Mouse (Mus musculus): ENCODE results near the gene Rpl19. TPM values are rescaled to one million over a fixed set of nuclear protein-coding genes. Genes with fewer than 3 reads are reported as not detected.
A peak's percentile ranks its signal among the peaks of the same experiment; 100 is the strongest.

Gene Rpl19
- total and polyA plus RNA-seq, 2 experiments from 2014 or later = 462 to 673 TPM

DNA sequence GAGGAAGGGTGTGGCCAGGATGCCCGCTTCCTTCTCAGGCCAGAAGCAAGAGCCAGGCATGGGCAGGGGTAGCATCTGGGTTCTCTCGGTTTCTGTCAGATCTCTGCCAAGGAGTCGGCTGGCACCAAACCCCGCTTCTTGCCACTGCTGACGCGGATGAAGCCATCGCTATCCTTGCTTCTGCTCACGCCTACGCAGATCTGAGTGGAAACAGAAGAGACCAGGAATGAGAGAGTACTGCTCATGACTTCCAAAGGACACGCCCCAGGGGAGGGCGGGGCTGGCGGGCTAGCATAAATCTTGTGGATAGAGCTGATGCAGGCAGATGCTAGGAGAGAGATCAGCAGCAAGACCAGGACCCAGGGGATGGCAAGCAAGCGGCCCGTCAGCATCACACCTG lies 11.4 kb downstream of the Rpl19 start:
- Histone ChIP-seq H3K4me1 (ENCODE audit: insufficient read depth, low read length) (peaks cover 7% of the 10 kb centered on the region), H3K9ac (replicated peaks; ENCODE audit: low read length) (no peak overlapping the region), H3K9me3 (ENCODE audit: low read length) (no peaks in the 10 kb centered on the region), H3K27ac (no peak overlapping the region), H3K4me3 (ENCODE audit: low read length) (no peak overlapping the region), H3K36me3 (ENCODE audit: insufficient read depth, low read length) (no peaks in the 10 kb centered on the region), H3K27me3 (ENCODE audit: insufficient read depth, low read length) (no peaks in the 10 kb centered on the region), H3K4me2 (ENCODE audit: low read depth, low read length) (no peak overlapping the region)
- TF ChIP-seq CTCF (IDR thresholded peaks at IDR 0.05; ENCODE audit: low read depth) = no peak
- WGBS = 53% methylated on average over 14 of the region's 14 CpGs
- DNase-seq (ENCODE audit: low spot score) (no peak), ATAC-seq (no peak)

DNA sequence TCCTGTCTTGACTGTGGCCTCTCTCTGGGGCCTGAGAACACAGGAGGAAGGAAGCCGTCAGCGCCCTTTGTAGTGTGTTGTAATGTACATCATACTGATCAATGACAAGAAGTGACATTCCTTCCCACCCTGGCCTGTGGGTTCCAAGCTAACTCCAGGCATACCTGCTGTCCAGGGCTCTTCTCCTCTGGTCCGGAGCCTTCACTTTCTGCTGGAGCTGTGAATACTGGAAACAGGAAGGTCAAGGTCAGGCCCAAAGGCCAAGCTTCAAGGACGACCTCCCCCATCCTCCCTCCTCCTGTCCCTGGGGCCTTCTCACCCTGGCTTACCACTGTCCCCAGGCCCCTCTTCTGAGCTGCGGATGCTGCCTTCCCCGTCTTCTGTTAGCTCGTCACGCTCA lies 14.5 kb downstream of the Rpl19 start:
- DNase-seq (ENCODE audit: low spot score) (no peak), ATAC-seq (no peak)
- Histone ChIP-seq H3K4me1 (ENCODE audit: insufficient read depth, low read length) (peaks cover 3% of the 10 kb centered on the region), H3K27me3 (ENCODE audit: insufficient read depth, low read length) (no peaks in the 10 kb centered on the region), H3K4me2 (ENCODE audit: low read depth, low read length) (no peak overlapping the region), H3K9me3 (ENCODE audit: low read length) (no peaks in the 10 kb centered on the region), H3K4me3 (ENCODE audit: low read length) (no peak overlapping the region), H3K36me3 (ENCODE audit: insufficient read depth, low read length) (no peaks in the 10 kb centered on the region), H3K27ac (no peak overlapping the region), H3K9ac (replicated peaks; ENCODE audit: low read length) (no peak overlapping the region)
- WGBS = 75% methylated on average over 8 of the region's 8 CpGs
- no peak for TF ChIP-seq CTCF (IDR thresholded peaks at IDR 0.05; ENCODE audit: low read depth)

DNA sequence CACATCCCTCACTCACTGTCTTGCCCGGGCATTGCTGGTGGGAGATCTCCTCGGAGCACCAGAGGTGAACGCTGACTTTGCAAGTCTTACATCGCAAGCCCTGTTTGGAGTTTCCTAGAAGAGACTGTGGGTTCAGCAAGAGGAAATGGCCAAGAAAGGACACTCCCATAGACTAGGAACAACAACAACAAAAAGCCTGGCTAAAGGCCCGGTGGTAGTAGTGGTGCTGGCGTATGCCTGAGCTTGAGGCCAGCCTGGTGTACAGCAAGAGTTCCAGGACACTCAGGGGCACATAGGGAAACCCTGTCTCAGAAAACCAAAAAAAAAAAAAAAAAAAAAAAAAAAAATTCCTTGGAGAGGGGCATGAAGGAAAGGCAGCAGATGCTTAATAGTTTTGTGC lies 16.2 kb downstream of the Rpl19 start:
- no peak for TF ChIP-seq CTCF (IDR thresholded peaks at IDR 0.05; ENCODE audit: low read depth)
- 68% methylated on average over 6 of the region's 6 CpGs for WGBS
- Histone ChIP-seq H3K4me1 (ENCODE audit: insufficient read depth, low read length) (no peaks in the 10 kb centered on the region), H3K9me3 (ENCODE audit: low read length) (no peaks in the 10 kb centered on the region), H3K27ac (no peak overlapping the region), H3K36me3 (ENCODE audit: insufficient read depth, low read length) (no peaks in the 10 kb centered on the region), H3K4me2 (ENCODE audit: low read depth, low read length) (no peak overlapping the region), H3K27me3 (ENCODE audit: insufficient read depth, low read length) (no peaks in the 10 kb centered on the region), H3K9ac (replicated peaks; ENCODE audit: low read length) (no peak overlapping the region), H3K4me3 (ENCODE audit: low read length) (no peak overlapping the region)
- DNase-seq (ENCODE audit: low spot score) (no peak), ATAC-seq (no peak)

DNA sequence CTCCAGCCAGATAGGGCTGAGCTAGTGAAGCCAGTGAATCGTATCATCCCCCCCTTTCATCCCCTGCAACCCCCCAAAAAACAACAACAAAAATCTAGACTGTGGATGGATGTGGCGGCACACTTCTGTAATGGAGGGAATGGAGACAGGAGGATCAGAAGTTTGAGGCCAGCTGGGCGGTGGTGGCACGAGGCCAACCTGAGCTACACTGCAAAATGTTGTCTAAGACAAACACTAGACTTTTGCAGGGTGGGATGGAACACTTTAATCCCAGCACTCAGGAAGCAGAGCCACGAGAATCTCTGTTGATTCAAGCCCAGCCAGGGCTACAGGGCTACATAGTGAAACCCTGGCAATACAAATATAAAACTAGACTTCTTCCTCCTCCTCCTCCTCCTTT lies 17.6 kb downstream of the Rpl19 start:
- Histone ChIP-seq H3K4me3 (ENCODE audit: low read length) (no peak overlapping the region), H3K36me3 (ENCODE audit: insufficient read depth, low read length) (no peaks in the 10 kb centered on the region), H3K4me2 (ENCODE audit: low read depth, low read length) (no peak overlapping the region), H3K9me3 (ENCODE audit: low read length) (no peaks in the 10 kb centered on the region), H3K27ac (no peak overlapping the region), H3K4me1 (ENCODE audit: insufficient read depth, low read length) (no peaks in the 10 kb centered on the region), H3K9ac (replicated peaks; ENCODE audit: low read length) (no peak overlapping the region), H3K27me3 (ENCODE audit: insufficient read depth, low read length) (no peaks in the 10 kb centered on the region)
- TF ChIP-seq CTCF (IDR thresholded peaks at IDR 0.05; ENCODE audit: low read depth) = no peak
- no peak for ATAC-seq
- 63% methylated on average over 5 of the region's 5 CpGs for WGBS
- no peak for DNase-seq (ENCODE audit: low spot score)

DNA sequence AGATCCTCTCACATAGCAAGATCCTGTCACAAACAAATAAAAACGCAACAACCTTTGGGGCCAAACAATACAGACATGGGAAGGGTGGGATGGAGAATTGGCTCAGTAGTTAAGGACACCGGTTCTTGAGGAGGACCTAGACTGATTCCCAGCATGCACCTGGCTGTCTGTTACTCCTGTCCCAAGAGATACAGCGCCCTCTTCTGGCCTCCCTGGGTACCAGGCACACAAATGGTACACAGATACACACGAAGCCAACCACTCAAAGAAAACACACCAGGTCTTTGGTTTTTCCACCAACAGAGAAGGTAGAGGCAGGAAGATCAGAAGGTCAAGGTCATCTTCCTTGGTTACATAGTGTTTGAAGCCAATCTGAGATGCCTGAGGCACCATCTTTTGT lies 19.1 kb downstream of the Rpl19 start:
- Histone ChIP-seq H3K4me2 (ENCODE audit: low read depth, low read length) (no peak overlapping the region), H3K4me3 (ENCODE audit: low read length) (no peak overlapping the region), H3K9me3 (ENCODE audit: low read length) (no peaks in the 10 kb centered on the region), H3K27me3 (ENCODE audit: insufficient read depth, low read length) (no peaks in the 10 kb centered on the region), H3K9ac (replicated peaks; ENCODE audit: low read length) (no peak overlapping the region), H3K4me1 (ENCODE audit: insufficient read depth, low read length) (no peaks in the 10 kb centered on the region), H3K36me3 (ENCODE audit: insufficient read depth, low read length) (no peaks in the 10 kb centered on the region), H3K27ac (no peak overlapping the region)
- TF ChIP-seq CTCF (IDR thresholded peaks at IDR 0.05; ENCODE audit: low read depth) = 0 out of 2 replicates have a peak, but pooled peaks have one; percentile 15
- ATAC-seq = no peak
- WGBS = 55% methylated on average over 4 of the region's 4 CpGs
- no peak for DNase-seq (ENCODE audit: low spot score)

DNA sequence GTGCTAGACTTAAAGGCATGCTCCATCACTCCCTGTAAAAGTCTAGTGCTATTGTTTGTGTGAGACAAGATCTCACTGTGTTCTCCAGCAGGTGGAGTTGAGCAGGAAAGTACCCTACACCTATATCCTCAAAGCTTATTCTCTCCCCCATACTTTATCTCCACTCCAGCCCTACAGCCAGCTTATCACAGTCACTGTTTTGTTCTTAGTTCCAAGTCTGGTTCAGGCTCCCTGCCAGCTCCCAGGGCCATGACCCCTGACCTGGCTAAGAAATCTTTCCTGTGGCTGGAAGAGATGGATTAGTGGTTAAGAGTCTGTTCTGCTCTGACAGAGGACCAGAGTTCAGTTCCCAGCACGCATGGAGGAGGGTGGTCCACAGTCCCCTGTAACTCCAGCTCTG lies 20.0 kb downstream of the Rpl19 start:
- H3K27me3 ChIP-seq (ENCODE audit: insufficient read depth, low read length) = peaks cover 3% of the 10 kb centered on the region; the same call in 1 of the 2 replicates
- H3K9me3 ChIP-seq (ENCODE audit: low read length) = no peaks in the 10 kb centered on the region
- no peak overlapping the region for H3K27ac ChIP-seq
- peak; percentile 14; the same call in 1 of the 2 replicates for TF ChIP-seq CTCF (IDR thresholded peaks at IDR 0.05; ENCODE audit: low read depth)
- no peak overlapping the region for H3K4me2 ChIP-seq (ENCODE audit: low read depth, low read length)
- no peak overlapping the region for H3K4me3 ChIP-seq (ENCODE audit: low read length)
- no peak for DNase-seq (ENCODE audit: low spot score)
- no peak for ATAC-seq
- H3K36me3 ChIP-seq (ENCODE audit: insufficient read depth, low read length) = no peaks in the 10 kb centered on the region
- H3K4me1 ChIP-seq (ENCODE audit: insufficient read depth, low read length) = no peaks in the 10 kb centered on the region
- WGBS = 47% methylated on average over 1 of the region's 1 CpGs
- no peak overlapping the region for H3K9ac ChIP-seq (replicated peaks; ENCODE audit: low read length)

DNA sequence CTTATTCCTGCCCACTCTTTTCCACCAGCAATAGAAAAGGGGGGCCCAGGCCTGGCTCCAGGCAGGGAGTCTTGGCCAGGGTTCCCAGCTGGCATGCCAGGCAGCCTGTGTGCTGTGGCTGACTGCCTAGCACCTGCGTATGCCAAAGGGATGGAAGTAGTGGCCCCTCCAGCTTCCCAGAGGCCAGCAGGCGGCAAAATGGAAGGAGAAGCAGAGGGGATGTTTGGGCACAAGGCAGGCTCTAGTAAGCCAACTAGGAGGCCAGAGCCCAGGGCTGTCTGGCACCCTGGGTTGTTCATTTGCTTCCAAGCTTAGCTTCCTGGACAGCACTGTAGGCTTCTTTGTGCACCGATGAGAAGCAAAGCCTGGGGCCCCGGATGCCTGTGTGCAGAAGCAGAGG lies 21.2 kb downstream of the Rpl19 start:
- no peak overlapping the region for H3K27ac ChIP-seq
- ATAC-seq (peak; percentile 75; the same call in 1 of the 2 replicates), DNase-seq (ENCODE audit: low spot score) (peak; percentile 74)
- TF ChIP-seq CTCF (IDR thresholded peaks at IDR 0.05; ENCODE audit: low read depth) = no peak
- H3K27me3 ChIP-seq (ENCODE audit: insufficient read depth, low read length) = peaks cover 9% of the 10 kb centered on the region; the same call in 1 of the 2 replicates
- H3K4me3 ChIP-seq (ENCODE audit: low read length) = no peak overlapping the region
- 71% methylated on average over 4 of the region's 4 CpGs for WGBS
- no peaks in the 10 kb centered on the region for H3K9me3 ChIP-seq (ENCODE audit: low read length)
- H3K4me2 ChIP-seq (ENCODE audit: low read depth, low read length) = no peak overlapping the region
- no peak overlapping the region for H3K9ac ChIP-seq (replicated peaks; ENCODE audit: low read length)
- H3K4me1 ChIP-seq (ENCODE audit: insufficient read depth, low read length) = peaks cover 6% of the 10 kb centered on the region; the same call in 1 of the 2 replicates
- H3K36me3 ChIP-seq (ENCODE audit: insufficient read depth, low read length) = no peaks in the 10 kb centered on the region

All from hindbrain, postnatal 0 days (tissue).